Mouse (Mus musculus) liver, adult 2 months (tissue): ENCODE data around the gene Catsperz.

Experiments used
- CTCF ChIP-seq: fragments of 200-500 bp; IDR thresholded peaks from 2 replicates; pipeline ENCODE4 v1.5.1; 2011; ENCODE audit warnings: low read depth, low read length, control low read depth
- POLR2A ChIP-seq: fragments of 200-500 bp; IDR thresholded peaks from 2 replicates; pipeline ENCODE4 v1.6.1; 2011; ENCODE audit warnings: low read length, control low read depth; ENCODE audit not compliant: insufficient read depth; ENCODE audit errors: extremely low read depth

GRCm38 (mm10) chr19:6909021-6909420, 16.2 kb downstream of the Catsperz start:
- no peak for TF ChIP-seq CTCF
- TF ChIP-seq POLR2A, result no peak
